Mouse (Mus musculus) embryonic facial prominence, embryonic 14.5 days (tissue): Measurements from ENCODE around the gene Sbpl. TPM values are rescaled to one million over a fixed set of nuclear protein-coding genes. Genes with fewer than 3 reads are reported as not detected.

Experiments
- ATAC-seq: fragments of 200-750 bp; cut with Nextera tagmentation; 2 replicates; pipeline ENCODE4 v1.8.0; 2017; ENCODE audit warnings: low read depth, moderate number of reproducible peaks, moderate TSS enrichment
- DNase-seq: peaks from one replicate; pipeline ENCODE4 v3.0.0-alpha.2; 2015; ENCODE audit warnings: low spot score
- H3K27ac ChIP-seq: fragments of 300-500 bp; sonication (generic); replicated peaks from 2 replicates; pipeline ENCODE4 v1.5.1; 2014; ENCODE audit warnings: low read depth, mild to moderate bottlenecking, low read length, moderate library complexity
- H3K27me3 ChIP-seq: fragments of 300-500 bp; sonication (generic); replicated peaks from 2 replicates; pipeline ENCODE4 v1.6.1; 2014; ENCODE audit warnings: low read length; ENCODE audit not compliant: control insufficient read depth, insufficient read depth
- H3K36me3 ChIP-seq: fragments of 300-500 bp; sonication (generic); 2 replicates; pipeline ENCODE4 v1.6.1; 2014; ENCODE audit warnings: low read length, mixed read lengths; ENCODE audit not compliant: control insufficient read depth, insufficient read depth
- H3K4me1 ChIP-seq: fragments of 300-500 bp; sonication (generic); 2 replicates; pipeline ENCODE4 v1.6.1; 2014; ENCODE audit warnings: antibody characterized with exemption, low read length; ENCODE audit not compliant: control insufficient read depth, insufficient read depth
- H3K4me2 ChIP-seq: fragments of 300-500 bp; sonication (generic); 2 replicates; pipeline ENCODE4 v1.6.1; 2014; ENCODE audit warnings: low read depth, mild to moderate bottlenecking, low read length, moderate library complexity, mixed read lengths
- H3K4me3 ChIP-seq: fragments of 300-500 bp; sonication (generic); 2 replicates; pipeline ENCODE4 v1.5.1; 2014; ENCODE audit warnings: low read depth, mild to moderate bottlenecking, low read length
- H3K9ac ChIP-seq: fragments of 300-500 bp; sonication (generic); 2 replicates; pipeline ENCODE4 v1.6.1; 2014; ENCODE audit warnings: low read depth, mild to moderate bottlenecking, low read length, moderate library complexity, mixed read lengths
- H3K9me3 ChIP-seq: fragments of 300-500 bp; sonication (generic); 2 replicates; pipeline ENCODE4 v1.6.1; 2016; ENCODE audit warnings: low read length; ENCODE audit not compliant: control insufficient read depth
- WGBS: fragments of 180-500 bp; shearing (Covaris S2); extraction: QIAGEN DNeasy Blood & Tissue Kit; methylation state at CpG from one replicate; pipeline ENCODE4 v1.1.7; 2014; 5-methylcytosine and 5-hydroxymethylcytosine counted together
- polyA plus RNA-seq: library from polyadenylated mRNA; unstranded; fragments of >200 nt; fragmentation: Nextera tagmentation; extraction: Ambion mirVana; gene quantifications from 2 replicates; pipeline ENCODE4 v1.2.1, GENCODE M21; 2014

Gene Sbpl
- not detected in 2 replicates for polyA plus RNA-seq

DNA sequence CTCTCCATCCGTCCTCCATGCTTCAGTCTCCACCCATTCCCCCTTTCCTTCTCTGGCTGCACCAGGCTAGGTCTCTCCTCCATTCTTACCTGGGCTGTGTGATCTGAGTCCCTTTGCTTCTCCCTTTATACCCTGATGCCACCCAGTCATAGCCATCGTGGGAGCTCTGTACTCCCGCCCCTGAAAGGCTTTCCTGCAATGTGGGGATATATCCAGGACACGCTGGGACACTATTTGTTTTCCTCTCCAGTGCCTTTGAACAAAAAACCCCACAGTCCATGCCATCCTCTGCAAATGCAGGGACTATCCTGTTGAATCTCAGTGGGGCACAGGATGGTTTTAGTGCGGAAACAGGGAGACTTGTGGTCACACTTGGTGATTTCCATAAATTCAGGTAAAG lies at the start of gene Sbpl:
Gene Sbpl, minus strand, starts transcription at position 101 of the 400 bp plus-strand sequence.
- H3K9me3 ChIP-seq: no peaks in the 10 kb centered on the region
- ATAC-seq (no peak), DNase-seq (no peak)
- H3K36me3 ChIP-seq: no peaks in the 10 kb centered on the region
- no peak within 1 kb of the TSS for H3K4me3 ChIP-seq
- H3K4me1 ChIP-seq: no peaks in the 10 kb centered on the region
- no peak within 1 kb of the TSS for H3K4me2 ChIP-seq
- H3K27me3 ChIP-seq: no peaks in the 10 kb centered on the region
- no peak within 1 kb of the TSS for H3K9ac ChIP-seq
- H3K27ac ChIP-seq: no peak within 1 kb of the TSS
- WGBS: 82% methylated on average over 5 of the region's 5 CpGs

DNA sequence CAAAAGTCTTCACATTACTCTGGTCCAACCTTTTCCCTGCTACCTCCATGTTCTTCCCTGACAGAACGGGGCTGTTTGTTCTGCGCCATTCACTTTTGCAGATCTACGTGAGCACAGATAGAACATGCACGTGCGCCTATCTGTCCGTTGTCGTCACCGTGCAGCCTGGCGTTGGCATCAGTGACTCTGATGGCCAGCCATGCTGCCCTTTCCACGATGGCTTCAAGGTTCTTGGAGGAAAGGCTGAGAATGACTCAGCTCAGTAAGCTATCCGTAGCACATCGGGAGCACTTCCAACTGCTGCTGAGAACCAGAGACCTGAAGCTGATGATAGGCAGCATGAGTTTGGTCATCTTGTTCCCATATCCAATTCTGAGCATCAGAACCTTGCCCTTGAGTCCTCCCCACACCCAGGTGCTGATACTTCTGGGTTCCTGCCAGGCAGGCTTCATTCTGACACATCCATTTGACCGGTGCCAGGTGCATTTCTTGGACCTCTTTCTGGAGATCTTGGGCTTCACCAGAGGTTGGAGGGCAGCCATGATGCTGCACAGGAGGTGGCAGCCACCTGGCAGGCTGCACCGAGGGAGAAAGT lies 49.1 kb upstream of the Sbpl start:
- no peak for DNase-seq
- Histone ChIP-seq H3K27ac (no peak overlapping the region), H3K9me3 (no peaks in the 10 kb centered on the region), H3K4me1 (no peaks in the 10 kb centered on the region), H3K4me2 (no peak overlapping the region), H3K4me3 (no peak overlapping the region), H3K27me3 (no peaks in the 10 kb centered on the region), H3K36me3 (no peaks in the 10 kb centered on the region), H3K9ac (no peak overlapping the region)
- no peak for ATAC-seq
- WGBS: 96% methylated on average over 14 of the region's 14 CpGs

- Histone ChIP-seq H3K27me3 (no peaks in the 10 kb centered on the region), H3K9ac (no peak overlapping the region), H3K4me3 (no peak overlapping the region), H3K4me2 (no peak overlapping the region), H3K9me3 (no peaks in the 10 kb centered on the region), H3K4me1 (no peaks in the 10 kb centered on the region), H3K36me3 (no peaks in the 10 kb centered on the region), H3K27ac (no peak overlapping the region)
- ATAC-seq: no peak
- no peak for DNase-seq
- WGBS: 59% methylated on average over 5 of the region's 5 CpGs
Measured at GRCm38 (mm10) chr17:24000404-24000803, 45.3 kb upstream of the Sbpl start.

GRCm38 (mm10) chr17:23998383-23998782 lies 43.3 kb upstream of the Sbpl start:
- DNase-seq: no peak
- Histone ChIP-seq H3K9me3 (no peaks in the 10 kb centered on the region), H3K9ac (no peak overlapping the region), H3K27ac (no peak overlapping the region), H3K4me3 (no peak overlapping the region), H3K4me1 (no peaks in the 10 kb centered on the region), H3K27me3 (no peaks in the 10 kb centered on the region), H3K4me2 (no peak overlapping the region), H3K36me3 (no peaks in the 10 kb centered on the region)
- 60% methylated on average over 6 of the region's 6 CpGs for WGBS
- ATAC-seq: no peak

GRCm38 (mm10) chr17:23997901-23998300 lies 42.8 kb upstream of the Sbpl start, which contains the start of gene Prss22:
Gene Prss22, minus strand, starts transcription at chr17:23998100.
- H3K27ac ChIP-seq: no peak within 1 kb of the TSS
- no peak within 1 kb of the TSS for H3K9ac ChIP-seq
- ATAC-seq (peak; percentile 88), DNase-seq (peak; percentile 68)
- H3K27me3 ChIP-seq: no peaks in the 10 kb centered on the region
- no peak within 1 kb of the TSS for H3K4me3 ChIP-seq
- H3K4me2 ChIP-seq: 0 out of 2 replicates have a peak within 1 kb of the TSS, but pooled peaks have one; percentile 2
- no peaks in the 10 kb centered on the region for H3K4me1 ChIP-seq
- H3K9me3 ChIP-seq: no peaks in the 10 kb centered on the region
- 47% methylated on average over 2 of the region's 2 CpGs for WGBS
- no peaks in the 10 kb centered on the region for H3K36me3 ChIP-seq

DNA sequence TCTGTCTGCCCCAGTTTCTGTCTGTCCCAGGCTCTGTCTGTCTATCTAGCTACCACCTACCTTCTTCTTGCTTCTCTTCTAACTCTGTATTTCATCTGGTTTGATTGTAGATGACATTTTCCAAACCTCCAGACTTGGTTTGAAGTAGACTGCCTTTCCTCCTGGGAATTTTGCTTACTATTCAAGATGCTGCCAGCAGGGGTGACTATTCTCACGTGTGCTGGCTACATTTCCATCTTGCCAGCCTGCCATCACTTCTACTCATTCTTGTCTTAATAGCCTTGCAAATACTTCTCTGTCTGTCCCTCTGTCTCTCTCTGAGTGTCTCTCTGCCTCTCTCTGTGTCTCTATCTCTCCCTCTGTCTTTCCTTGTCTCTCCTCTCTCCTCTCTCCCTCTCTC lies 40.3 kb upstream of the Sbpl start:
- no peaks in the 10 kb centered on the region for H3K27me3 ChIP-seq
- H3K9me3 ChIP-seq: no peaks in the 10 kb centered on the region
- ATAC-seq (no peak), DNase-seq (no peak)
- H3K9ac ChIP-seq: no peak overlapping the region
- no peaks in the 10 kb centered on the region for H3K36me3 ChIP-seq
- WGBS: 12% methylated on average over 1 of the region's 1 CpGs
- H3K4me2 ChIP-seq: no peak overlapping the region
- no peak overlapping the region for H3K4me3 ChIP-seq
- no peaks in the 10 kb centered on the region for H3K4me1 ChIP-seq
- no peak overlapping the region for H3K27ac ChIP-seq

DNA sequence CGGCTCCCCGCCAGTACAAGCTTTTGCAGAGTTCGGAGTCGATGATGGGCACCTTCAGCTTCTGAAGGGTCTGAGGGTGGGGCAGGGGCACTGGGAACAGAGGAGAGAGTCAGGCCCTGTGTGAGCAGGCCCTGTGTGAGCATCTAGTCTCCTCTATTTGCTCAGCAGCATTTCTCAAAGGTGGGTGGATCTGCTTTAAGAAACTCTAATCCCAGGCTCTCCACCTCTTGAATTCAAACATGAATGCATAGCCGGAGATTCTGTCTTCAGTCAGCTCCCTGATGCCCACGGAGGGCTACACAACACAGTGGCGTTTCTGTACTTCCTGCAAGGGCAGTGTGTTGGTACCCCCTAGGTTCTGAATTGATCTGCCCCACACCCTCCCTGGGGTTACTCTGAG lies 39.6 kb upstream of the Sbpl start:
- Histone ChIP-seq H3K27me3 (no peaks in the 10 kb centered on the region), H3K36me3 (no peaks in the 10 kb centered on the region), H3K4me2 (no peak overlapping the region), H3K27ac (no peak overlapping the region), H3K4me3 (no peak overlapping the region), H3K9me3 (no peaks in the 10 kb centered on the region), H3K9ac (no peak overlapping the region), H3K4me1 (no peaks in the 10 kb centered on the region)
- ATAC-seq (no peak), DNase-seq (no peak)
- WGBS: 72% methylated on average over 7 of the region's 7 CpGs

GRCm38 (mm10) chr17:23993559-23994428 lies 38.7 kb upstream of the Sbpl start:
- ATAC-seq (peak; percentile 68), DNase-seq (peak; percentile 94)
- Histone ChIP-seq H3K9ac (peak overlapping the region; percentile 47), H3K27me3 (no peaks in the 10 kb centered on the region), H3K36me3 (no peaks in the 10 kb centered on the region), H3K4me2 (peak overlapping the region; percentile 59), H3K27ac (no peak overlapping the region), H3K4me1 (no peaks in the 10 kb centered on the region), H3K9me3 (no peaks in the 10 kb centered on the region), H3K4me3 (peak overlapping the region; percentile 31)
- WGBS: 12% methylated on average over 23 of the region's 31 CpGs
